In the genomic region with DNA sequence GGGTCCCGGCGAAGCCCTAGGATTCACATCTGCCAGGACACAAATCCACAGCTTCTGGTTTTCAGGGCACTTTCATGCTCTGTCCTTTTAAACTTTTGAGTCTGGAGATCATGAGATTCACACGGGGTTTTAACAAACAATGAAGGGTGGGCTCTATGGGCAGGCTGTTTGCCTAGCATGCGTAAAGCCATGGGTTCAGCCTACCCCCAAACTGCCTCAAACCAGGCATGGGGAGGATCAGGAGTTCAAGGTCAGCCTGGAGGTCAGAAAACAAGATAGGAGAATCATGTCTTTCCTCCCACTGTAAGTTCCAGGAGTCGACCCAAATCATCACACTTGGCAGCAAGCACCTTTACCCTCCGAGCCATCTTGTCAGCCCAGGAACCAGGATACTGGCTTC, we compare ENCODE assay signal across 26 mouse cellular contexts. TPM values are rescaled to one million over a fixed set of nuclear protein-coding genes. Genes with fewer than 3 reads are reported as not detected.
"Had no signal": no experiment of that assay in that cellular context is flagged by ENCODE, and none has a peak within 500 bp of the region (broad histone marks: within the 10 kb centered on the region; RNA-seq: fewer than 3 reads in every experiment).

No protein-coding gene starts in this region.

- H3K9me3 ChIP-seq: liver, embryonic 15.5 days; lung, embryonic 15.5 days; midbrain, embryonic 13.5 days; neural tube, embryonic 13.5 days; neural tube, embryonic 15.5 days had no signal

- H3K4me3 ChIP-seq: liver, embryonic 15.5 days; lung, embryonic 15.5 days; megakaryocyte, embryonic 14.5 days; midbrain, embryonic 13.5 days; myocyte; neural tube, embryonic 13.5 days; neural tube, embryonic 15.5 days had no signal

- H3K27ac ChIP-seq: liver, embryonic 15.5 days; lung, embryonic 15.5 days; macrophage; midbrain, embryonic 13.5 days; neural tube, embryonic 13.5 days; neural tube, embryonic 15.5 days had no signal

- H3K4me1 ChIP-seq: liver, embryonic 15.5 days; lung, embryonic 15.5 days; megakaryocyte, embryonic 14.5 days had no signal

- H3K36me3 ChIP-seq: liver, embryonic 15.5 days; lung, embryonic 15.5 days; midbrain, embryonic 13.5 days; neural tube, embryonic 13.5 days; neural tube, embryonic 15.5 days had no signal

- DNase-seq: liver, postnatal 0 days; lung, adult 2 months; retina, postnatal 1 day; right cerebral cortex, adult 18-20 months; right cerebral cortex, postnatal 25 days; right cerebral cortex, postnatal 4 days; spleen, adult 18-20 months; thymus, adult 18-20 months; thymus, postnatal 14 days; thymus, postnatal 36 days had no signal

RNA-seq across cellular contexts. Expression of gene Gm3045, which starts 6.9 kb away (rescaled TPM):
- polyA plus RNA-seq: liver, embryonic 15.5 days; liver, postnatal 0 days; lung, adult 2 months; lung, embryonic 15.5 days; lung, postnatal 0 days; macrophage; midbrain, embryonic 11.5 days; midbrain, embryonic 13.5 days; midbrain, embryonic 16.5 days; myocyte; neural tube, embryonic 11.5 days; neural tube, embryonic 13.5 days; neural tube, embryonic 15.5 days; small intestine, adult 2 months; stomach, embryonic 14.5 days; stomach, embryonic 16.5 days; thymus, postnatal 0 days had no signal

RNA-seq across cellular contexts. Expression of gene Slc25a48, which starts 18.6 kb away (rescaled TPM):
- polyA plus RNA-seq: lung, postnatal 0 days; macrophage; midbrain, embryonic 11.5 days; midbrain, embryonic 13.5 days; midbrain, embryonic 16.5 days; myocyte; neural tube, embryonic 13.5 days had no signal
